In the genomic region with DNA sequence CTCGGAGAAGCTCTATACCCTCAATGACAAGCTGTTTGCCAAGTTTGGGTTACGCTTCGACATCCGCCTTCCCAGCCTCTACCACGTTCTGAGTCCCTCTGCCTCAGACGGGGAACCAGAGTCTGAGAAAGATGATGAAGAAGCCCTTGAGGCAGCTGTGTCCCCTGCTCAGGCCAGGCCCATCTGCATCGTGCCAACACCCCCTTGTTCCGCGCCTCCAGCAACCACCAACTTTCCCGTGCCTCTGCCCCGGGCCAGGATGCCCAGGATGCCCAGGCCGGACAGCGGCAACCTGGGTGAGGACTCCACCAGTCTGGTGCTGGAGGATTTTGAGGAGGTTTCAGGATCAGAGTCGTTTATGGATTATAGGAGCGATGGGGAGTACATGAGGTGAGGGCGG, we compare ENCODE assay signal across 16 mouse cellular contexts. TPM values are rescaled to one million over a fixed set of nuclear protein-coding genes. Genes with fewer than 3 reads are reported as not detected.
DNase-seq lines count a peak whose midpoint lies in the region; ATAC-seq lines count a peak whose summit lies in the region.
"Had no signal": no experiment of that assay in that cellular context is flagged by ENCODE, and none has a peak within 500 bp of the region (broad histone marks: within the 10 kb centered on the region; RNA-seq: fewer than 3 reads in every experiment).

No protein-coding gene starts in this region.

- no peak overlapping the region for H3K9ac ChIP-seq in heart, embryonic 11.5 days (ENCODE audit: low read depth, low read length)
- no peak overlapping the region for H3K9ac ChIP-seq in midbrain, embryonic 15.5 days
- H3K9ac ChIP-seq in midbrain, embryonic 14.5 days (replicated peaks; ENCODE audit: low read length) = no peak overlapping the region
- H3K9ac ChIP-seq in heart, embryonic 16.5 days (ENCODE audit: low read length) = peak overlapping the region; percentile 20; the same call in 1 of the 2 replicates
- no peak overlapping the region for H3K9ac ChIP-seq in neural tube, embryonic 15.5 days (replicated peaks)
- H3K9ac ChIP-seq: forebrain, embryonic 15.5 days had no signal

- H3K4me3 ChIP-seq in heart, embryonic 11.5 days (ENCODE audit: low read depth, low read length) = peak overlapping the region; percentile 11; the same call in 1 of the 2 replicates
- no peak overlapping the region for H3K4me3 ChIP-seq in midbrain, embryonic 15.5 days
- no peak overlapping the region for H3K4me3 ChIP-seq in midbrain, embryonic 14.5 days (replicated peaks; ENCODE audit: low read depth, low read length)
- no peak overlapping the region for H3K4me3 ChIP-seq in heart, embryonic 16.5 days (ENCODE audit: low read length)
- H3K4me3 ChIP-seq in neural tube, embryonic 15.5 days (replicated peaks) = no peak overlapping the region
- H3K4me3 ChIP-seq: forebrain, embryonic 15.5 days had no signal

- WGBS in heart, embryonic 11.5 days (ENCODE audit: insufficient replicate concordance) = 79% methylated on average over 16 of the region's 16 CpGs
- WGBS in midbrain, embryonic 15.5 days = 87% methylated on average over 16 of the region's 16 CpGs
- 87% methylated on average over 16 of the region's 16 CpGs for WGBS in midbrain, embryonic 14.5 days
- WGBS in heart, embryonic 16.5 days = 68% methylated on average over 16 of the region's 16 CpGs
- WGBS in neural tube, embryonic 15.5 days = 85% methylated on average over 16 of the region's 16 CpGs

- no peak overlapping the region for H3K27ac ChIP-seq in heart, embryonic 11.5 days (ENCODE audit: low read depth, low read length)
- H3K27ac ChIP-seq in midbrain, embryonic 15.5 days = no peak overlapping the region
- no peak overlapping the region for H3K27ac ChIP-seq in midbrain, embryonic 14.5 days (replicated peaks; ENCODE audit: low read depth, low read length)
- H3K27ac ChIP-seq in heart, embryonic 16.5 days (ENCODE audit: low read length) = peak overlapping the region; percentile 9
- no peak overlapping the region for H3K27ac ChIP-seq in neural tube, embryonic 15.5 days (replicated peaks)
- H3K27ac ChIP-seq: forebrain, embryonic 15.5 days had no signal

- peaks cover 8% of the 10 kb centered on the region for H3K36me3 ChIP-seq in heart, embryonic 11.5 days (ENCODE audit: control insufficient read depth, insufficient read depth, low read length)
- H3K36me3 ChIP-seq in midbrain, embryonic 15.5 days (replicated peaks) = no peaks in the 10 kb centered on the region
- no peaks in the 10 kb centered on the region for H3K36me3 ChIP-seq in midbrain, embryonic 14.5 days (ENCODE audit: control insufficient read depth, insufficient read depth, low read length)
- H3K36me3 ChIP-seq in heart, embryonic 16.5 days (ENCODE audit: control insufficient read depth, insufficient read depth) = peaks cover 36% of the 10 kb centered on the region
- H3K36me3 ChIP-seq in neural tube, embryonic 15.5 days = no peaks in the 10 kb centered on the region
- H3K36me3 ChIP-seq: forebrain, embryonic 15.5 days had no signal

- no peaks in the 10 kb centered on the region for H3K9me3 ChIP-seq in heart, embryonic 11.5 days (replicated peaks; ENCODE audit: control insufficient read depth, low read length)
- H3K9me3 ChIP-seq in midbrain, embryonic 15.5 days = no peaks in the 10 kb centered on the region
- no peaks in the 10 kb centered on the region for H3K9me3 ChIP-seq in midbrain, embryonic 14.5 days (ENCODE audit: control insufficient read depth, low read length)
- H3K9me3 ChIP-seq in heart, embryonic 16.5 days (replicated peaks; ENCODE audit: control insufficient read depth, low read length) = no peaks in the 10 kb centered on the region
- no peaks in the 10 kb centered on the region for H3K9me3 ChIP-seq in neural tube, embryonic 15.5 days (replicated peaks)
- H3K9me3 ChIP-seq: forebrain, embryonic 15.5 days had no signal

- DNase-seq in heart, adult 18-20 months = no peak
- DNase-seq in midbrain, embryonic 14.5 days = no peak
- no peak for DNase-seq in adrenal gland, postnatal 14 days
- DNase-seq in frontal cortex, postnatal 25 days (ENCODE audit: low spot score in 2 of 2) = no peak
- DNase-seq: adrenal gland, postnatal 25 days; cerebellum, adult 11 months; gastrocnemius, postnatal 36 days; kidney, adult 8-10 months; thymus, postnatal 36 days had no signal

- H3K4me2 ChIP-seq in heart, embryonic 11.5 days = peak overlapping the region; percentile 51
- peak overlapping the region; percentile 4; the same call in 1 of the 2 replicates for H3K4me2 ChIP-seq in midbrain, embryonic 15.5 days
- H3K4me2 ChIP-seq in midbrain, embryonic 14.5 days (ENCODE audit: low read length) = no peak overlapping the region
- H3K4me2 ChIP-seq in heart, embryonic 16.5 days (ENCODE audit: low read depth, low read length) = peak overlapping the region; percentile 27; the same call in 1 of the 2 replicates
- H3K4me2 ChIP-seq in neural tube, embryonic 15.5 days = 0 out of 2 replicates have a peak overlapping the region, but pooled peaks have one; percentile 3
- H3K4me2 ChIP-seq: forebrain, embryonic 15.5 days had no signal

- no peaks in the 10 kb centered on the region for H3K27me3 ChIP-seq in heart, embryonic 11.5 days (ENCODE audit: control insufficient read depth, insufficient read depth, low read length)
- H3K27me3 ChIP-seq in midbrain, embryonic 15.5 days (replicated peaks) = no peaks in the 10 kb centered on the region
- no peaks in the 10 kb centered on the region for H3K27me3 ChIP-seq in midbrain, embryonic 14.5 days (ENCODE audit: control insufficient read depth, insufficient read depth, low read length)
- no peaks in the 10 kb centered on the region for H3K27me3 ChIP-seq in heart, embryonic 16.5 days (ENCODE audit: control insufficient read depth, insufficient read depth, low read length)
- H3K27me3 ChIP-seq in neural tube, embryonic 15.5 days (replicated peaks) = no peaks in the 10 kb centered on the region
- H3K27me3 ChIP-seq: forebrain, embryonic 15.5 days had no signal

- peaks cover 56% of the 10 kb centered on the region for H3K4me1 ChIP-seq in heart, embryonic 11.5 days (ENCODE audit: control insufficient read depth, insufficient read depth, low read length)
- peaks cover 9% of the 10 kb centered on the region; the same call in 1 of the 2 replicates for H3K4me1 ChIP-seq in midbrain, embryonic 15.5 days
- H3K4me1 ChIP-seq in midbrain, embryonic 14.5 days (ENCODE audit: control insufficient read depth, insufficient read depth, low read length) = peaks cover 8% of the 10 kb centered on the region; the same call in 1 of the 2 replicates
- peaks cover 69% of the 10 kb centered on the region for H3K4me1 ChIP-seq in heart, embryonic 16.5 days (ENCODE audit: control insufficient read depth, insufficient read depth, low read length)
- peaks cover 12% of the 10 kb centered on the region for H3K4me1 ChIP-seq in neural tube, embryonic 15.5 days

- ATAC-seq in heart, embryonic 11.5 days (replicated peaks; ENCODE audit: insufficient number of reproducible peaks, low FRiP score, low TSS enrichment) = no peak
- no peak for ATAC-seq in midbrain, embryonic 15.5 days (replicated peaks)
- ATAC-seq in midbrain, embryonic 14.5 days (ENCODE audit: low FRiP score, low TSS enrichment) = no peak
- ATAC-seq in heart, embryonic 16.5 days (replicated peaks; ENCODE audit: extremely low read depth, insufficient read depth, low FRiP score) = no peak
- no peak for ATAC-seq in neural tube, embryonic 15.5 days (ENCODE audit: low FRiP score)
- ATAC-seq: forebrain, embryonic 15.5 days; midbrain, embryonic 16.5 days had no signal

RNA-seq across cellular contexts. Expression of gene Popdc2, which starts 11.9 kb away (rescaled TPM):
- polyA plus RNA-seq in heart, embryonic 11.5 days (2014; fragmentation: Nextera tagmentation; extraction: Ambion mirVana) = 292 and 312 TPM in 2 replicates
- total RNA-seq in heart, adult 18-20 months (2021) = 100 to 1,000 TPM; 515 to 590 TPM
- 0.57 and 1.4 TPM in 2 replicates for polyA plus RNA-seq in midbrain, embryonic 15.5 days (2015; fragmentation: Nextera tagmentation; extraction: Ambion mirVana)
- 0.51 TPM in 2 replicates for polyA plus RNA-seq in midbrain, embryonic 14.5 days (2014; fragmentation: Nextera tagmentation; extraction: Ambion mirVana)
- 421 and 423 TPM in 2 replicates for polyA plus RNA-seq in heart, embryonic 16.5 days (2015; fragmentation: Nextera tagmentation; extraction: Ambion mirVana)
- 1.0 and 2.0 TPM in 2 replicates for polyA plus RNA-seq in neural tube, embryonic 15.5 days (2015; fragmentation: Nextera tagmentation; extraction: Ambion mirVana)
- 4.7 and 4.9 TPM in 2 replicates for total RNA-seq in adrenal gland, postnatal 14 days (2021)

RNA-seq across cellular contexts. Expression of gene Gm21987, which starts 27.1 kb away (rescaled TPM):
- polyA plus RNA-seq in heart, embryonic 11.5 days (2014; fragmentation: Nextera tagmentation; extraction: Ambion mirVana) = 2.4 and 3.4 TPM in 2 replicates
- 1 to 10 TPM in 1 of 2 experiments, not detected in 1; 1.4 TPM for total RNA-seq in heart, adult 18-20 months (2021)
- polyA plus RNA-seq in midbrain, embryonic 15.5 days (2015; fragmentation: Nextera tagmentation; extraction: Ambion mirVana) = 0.77 TPM in 1 of 2 replicates, not detected in the other
- not detected in 2 replicates for polyA plus RNA-seq in midbrain, embryonic 14.5 days (2014; fragmentation: Nextera tagmentation; extraction: Ambion mirVana)
- 2.3 and 4.6 TPM in 2 replicates for polyA plus RNA-seq in heart, embryonic 16.5 days (2015; fragmentation: Nextera tagmentation; extraction: Ambion mirVana)
- 0.72 TPM in 1 of 2 replicates, not detected in the other for polyA plus RNA-seq in neural tube, embryonic 15.5 days (2015; fragmentation: Nextera tagmentation; extraction: Ambion mirVana)
- total RNA-seq in adrenal gland, postnatal 14 days (2021) = not detected in 2 replicates
- total RNA-seq: adrenal gland, postnatal 25 days; gastrocnemius, postnatal 36 days had no signal
- polyA plus RNA-seq: forebrain, embryonic 15.5 days; limb, embryonic 11.5 days; midbrain, embryonic 16.5 days had no signal

RNA-seq across cellular contexts. Expression of gene Cox17, which starts 27.1 kb away (rescaled TPM):
- 289 and 314 TPM in 2 replicates for polyA plus RNA-seq in heart, embryonic 11.5 days (2014; fragmentation: Nextera tagmentation; extraction: Ambion mirVana)
- total RNA-seq in heart, adult 18-20 months (2021) = 100 to 1,000 TPM; 345 to 380 TPM
- polyA plus RNA-seq in midbrain, embryonic 15.5 days (2015; fragmentation: Nextera tagmentation; extraction: Ambion mirVana) = 75.4 and 77.9 TPM in 2 replicates
- 83.8 and 88.1 TPM in 2 replicates for polyA plus RNA-seq in midbrain, embryonic 14.5 days (2014; fragmentation: Nextera tagmentation; extraction: Ambion mirVana)
- 256 and 261 TPM in 2 replicates for polyA plus RNA-seq in heart, embryonic 16.5 days (2015; fragmentation: Nextera tagmentation; extraction: Ambion mirVana)
- 95.8 and 101 TPM in 2 replicates for polyA plus RNA-seq in neural tube, embryonic 15.5 days (2015; fragmentation: Nextera tagmentation; extraction: Ambion mirVana)
- total RNA-seq in adrenal gland, postnatal 14 days (2021) = 474 and 521 TPM in 2 replicates

RNA-seq across cellular contexts. Expression of gene Maats1, which starts 32.0 kb away (rescaled TPM):
- 0.21 TPM in 1 of 2 replicates, not detected in the other for polyA plus RNA-seq in heart, embryonic 11.5 days (2014; fragmentation: Nextera tagmentation; extraction: Ambion mirVana)
- under 1 TPM in 1 of 2 experiments, not detected in 1; 0.13 TPM for total RNA-seq in heart, adult 18-20 months (2021)
- 1.1 and 1.5 TPM in 2 replicates for polyA plus RNA-seq in midbrain, embryonic 15.5 days (2015; fragmentation: Nextera tagmentation; extraction: Ambion mirVana)
- polyA plus RNA-seq in midbrain, embryonic 14.5 days (2014; fragmentation: Nextera tagmentation; extraction: Ambion mirVana) = 0.51 and 1.0 TPM in 2 replicates
- polyA plus RNA-seq in heart, embryonic 16.5 days (2015; fragmentation: Nextera tagmentation; extraction: Ambion mirVana) = 0.12 and 0.50 TPM in 2 replicates
- 0.40 and 0.88 TPM in 2 replicates for polyA plus RNA-seq in neural tube, embryonic 15.5 days (2015; fragmentation: Nextera tagmentation; extraction: Ambion mirVana)
- total RNA-seq in adrenal gland, postnatal 14 days (2021) = 0.48 and 0.53 TPM in 2 replicates
- total RNA-seq: gastrocnemius, postnatal 36 days had no signal

RNA-seq across cellular contexts. Expression of gene Pla1a, which starts 59.0 kb away (rescaled TPM):
- polyA plus RNA-seq in heart, embryonic 11.5 days (2014; fragmentation: Nextera tagmentation; extraction: Ambion mirVana) = 0.25 and 0.43 TPM in 2 replicates
- 1 to 10 TPM; 6.2 to 8.7 TPM for total RNA-seq in heart, adult 18-20 months (2021)
- polyA plus RNA-seq in midbrain, embryonic 15.5 days (2015; fragmentation: Nextera tagmentation; extraction: Ambion mirVana) = 0.42 and 0.61 TPM in 2 replicates
- 0.26 and 0.38 TPM in 2 replicates for polyA plus RNA-seq in midbrain, embryonic 14.5 days (2014; fragmentation: Nextera tagmentation; extraction: Ambion mirVana)
- 3.6 and 4.2 TPM in 2 replicates for polyA plus RNA-seq in heart, embryonic 16.5 days (2015; fragmentation: Nextera tagmentation; extraction: Ambion mirVana)
- 1.2 and 1.4 TPM in 2 replicates for polyA plus RNA-seq in neural tube, embryonic 15.5 days (2015; fragmentation: Nextera tagmentation; extraction: Ambion mirVana)
- total RNA-seq in adrenal gland, postnatal 14 days (2021) = 21.4 and 27.2 TPM in 2 replicates

Comparison
In these comparisons a context has a peak if more than half of its experiments do, and no peak if none do; other contexts are left out.
1. RNA of gene Popdc2, which starts 11.9 kb away (polyA plus RNA-seq): 421 to 423 TPM in heart, embryonic 16.5 days and 292 to 312 TPM in heart, embryonic 11.5 days; 1.0 to 2.0 TPM in neural tube, embryonic 15.5 days, 0.57 to 1.4 TPM in midbrain, embryonic 15.5 days and 0.51 TPM in midbrain, embryonic 14.5 days; every median in the first group is over 10 times any median in the second.